Mouse (Mus musculus) liver, embryonic 13.5 days (tissue): ENCODE results near the gene Sbk1. TPM values are rescaled to one million over a fixed set of nuclear protein-coding genes. Genes with fewer than 3 reads are reported as not detected.
A peak's percentile ranks its signal among the peaks of the same experiment; 100 is the strongest.
"Not testable (repeated sequence)": the region's sequence is repeated elsewhere in the genome, so short reads cannot be mapped to it uniquely, and the experiment has no call there.

Experiments used
- ATAC-seq: fragments of 200-750 bp; cut with Nextera tagmentation; 2 replicates; pipeline ENCODE4 v1.8.0; 2017; ENCODE audit warnings: low read depth, mild to moderate bottlenecking, moderate number of reproducible peaks, moderate library complexity
- DNase-seq: peaks from one replicate; pipeline ENCODE4 v3.0.0; 2022
- H3K27ac ChIP-seq: fragments of 300-500 bp; sonication (generic); 2 replicates; pipeline ENCODE4 v1.5.1; 2015; ENCODE audit warnings: moderate library complexity, mild to moderate bottlenecking, inconsistent platforms
- H3K27me3 ChIP-seq: fragments of 300-500 bp; sonication (generic); 2 replicates; pipeline ENCODE4 v1.6.1; 2015; ENCODE audit warnings: mild to moderate bottlenecking, inconsistent platforms
- H3K36me3 ChIP-seq: fragments of 300-500 bp; sonication (generic); 2 replicates; pipeline ENCODE4 v1.6.1; 2015; ENCODE audit warnings: mild to moderate bottlenecking, inconsistent platforms
- H3K4me1 ChIP-seq: fragments of 300-500 bp; sonication (generic); replicated peaks from 2 replicates; pipeline ENCODE4 v1.6.1; 2015; ENCODE audit warnings: inconsistent platforms
- H3K4me2 ChIP-seq: fragments of 300-500 bp; sonication (generic); 2 replicates; pipeline ENCODE4 v1.6.1; 2015; ENCODE audit warnings: inconsistent platforms, mild to moderate bottlenecking, moderate library complexity
- H3K4me3 ChIP-seq: fragments of 300-500 bp; sonication (generic); replicated peaks from 2 replicates; pipeline ENCODE4 v1.5.1; 2015; ENCODE audit warnings: mild to moderate bottlenecking, inconsistent platforms
- H3K9ac ChIP-seq: fragments of 300-500 bp; sonication (generic); 2 replicates; pipeline ENCODE4 v1.6.1; 2015; ENCODE audit warnings: mild to moderate bottlenecking, inconsistent platforms
- H3K9me3 ChIP-seq: fragments of 300-500 bp; sonication (generic); replicated peaks from 2 replicates; pipeline ENCODE4 v1.6.1; 2016; ENCODE audit warnings: inconsistent platforms
- WGBS: fragments of 180-500 bp; shearing (Covaris S2); methylation state at CpG from one replicate; pipeline ENCODE4 v1.1.7; 2015; ENCODE audit not compliant: insufficient replicate concordance; 5-methylcytosine and 5-hydroxymethylcytosine counted together
- polyA plus RNA-seq: library from polyadenylated mRNA; unstranded; fragments of >200 nt; fragmentation: Nextera tagmentation; extraction: Ambion mirVana; gene quantifications from 2 replicates; pipeline ENCODE4 v1.2.1, GENCODE M21; 2015

Gene Sbk1
- polyA plus RNA-seq, 1 experiment from 2014 or later, result 1.3 TPM

DNA sequence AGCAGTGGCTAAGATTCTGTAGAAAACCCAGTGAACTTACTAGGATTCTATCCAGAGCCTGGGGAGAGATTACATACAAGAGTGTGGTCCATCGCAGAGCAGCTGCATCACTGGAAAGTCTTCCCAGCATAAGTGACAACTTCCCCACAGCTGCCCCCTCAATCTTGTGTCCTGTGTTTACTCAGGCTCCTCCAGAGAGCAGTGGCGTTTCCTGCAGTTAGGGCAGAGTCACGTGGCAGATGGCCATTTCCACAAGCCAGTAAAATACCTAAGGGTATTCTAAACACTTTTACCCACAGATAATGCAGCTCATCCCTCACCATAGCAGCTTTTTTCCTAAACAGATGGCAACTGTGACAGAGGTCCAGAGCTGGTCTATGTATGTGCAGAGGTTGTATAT is 52.4 kb downstream of the Sbk1 start:
- H3K4me2 ChIP-seq, result no peak overlapping the region

DNA sequence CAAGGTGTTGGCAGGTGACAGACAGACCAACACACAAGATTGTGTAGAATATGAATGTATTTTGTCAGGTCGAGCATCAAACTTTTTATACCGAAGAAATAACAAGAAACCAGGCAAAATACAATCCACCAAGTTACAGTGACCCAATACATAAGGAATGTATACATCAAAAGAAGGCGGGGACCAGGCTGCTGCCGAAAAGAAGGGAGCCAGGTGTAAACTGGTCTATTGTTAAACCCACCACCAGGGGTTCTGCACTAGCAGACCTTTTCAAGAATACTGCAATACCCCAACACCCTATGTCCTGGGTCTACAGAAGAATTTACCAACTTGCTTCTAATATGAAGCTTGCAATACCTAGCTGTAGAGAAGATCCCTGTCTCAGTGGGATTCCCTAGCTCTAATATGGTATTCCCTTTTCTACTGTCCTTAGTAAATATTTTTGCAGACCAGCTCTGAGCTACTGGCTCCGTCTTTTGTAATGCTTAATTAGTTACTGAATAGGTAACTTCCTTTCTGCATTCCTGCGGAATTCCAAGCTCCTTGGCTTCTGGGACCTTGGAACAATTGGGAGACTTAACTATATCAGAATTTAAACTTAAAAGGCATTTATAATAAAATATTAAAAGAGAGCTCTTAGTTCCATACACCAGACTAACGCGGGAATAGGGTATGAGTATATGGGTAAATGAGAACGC is 53.3 kb downstream of the Sbk1 start:
- H3K4me2 ChIP-seq, ATAC-seq, H3K36me3 ChIP-seq, H3K4me3 ChIP-seq, DNase-seq, H3K4me1 ChIP-seq, H3K9ac ChIP-seq, H3K27ac ChIP-seq, H3K9me3 ChIP-seq: not testable (repeated sequence)
- peaks cover 18% of the 10 kb centered on the region; the same call in 1 of the 2 replicates for H3K27me3 ChIP-seq
- WGBS, result 35% methylated on average over 9 of the region's 9 CpGs

More for the DNA sequence above, 52.4 kb downstream of the Sbk1 start:
- Histone ChIP-seq H3K9ac (no peak overlapping the region), H3K27me3 (peaks cover 18% of the 10 kb centered on the region; the same call in 1 of the 2 replicates), H3K4me3 (no peak overlapping the region), H3K4me1 (no peaks in the 10 kb centered on the region), H3K9me3 (no peaks in the 10 kb centered on the region), H3K27ac (no peak overlapping the region), H3K36me3 (no peaks in the 10 kb centered on the region)
- ATAC-seq, result no peak
- DNase-seq, result no peak
- 10% methylated on average over 3 of the region's 3 CpGs for WGBS

DNA sequence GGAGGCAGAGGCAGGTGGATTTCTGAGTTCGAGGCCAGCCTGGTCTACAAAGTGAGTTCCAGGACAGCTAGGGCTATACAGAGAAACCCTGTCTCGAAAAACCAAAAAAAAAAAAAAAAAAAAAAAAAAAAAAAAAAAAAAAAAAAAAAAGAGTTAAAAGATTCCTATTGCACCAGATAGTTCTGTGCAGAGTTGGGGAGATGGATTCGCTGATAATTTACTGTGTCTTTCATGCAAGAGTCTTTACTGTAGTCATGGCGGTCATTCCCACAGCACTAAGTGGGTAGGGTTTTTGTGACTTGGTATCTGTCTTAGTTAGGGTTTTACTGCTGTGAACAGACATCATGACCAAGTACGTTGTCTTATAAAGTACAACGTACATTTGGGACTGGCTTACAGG is 56.4 kb downstream of the Sbk1 start:
- not testable (repeated sequence) for H3K4me2 ChIP-seq, ATAC-seq, H3K4me3 ChIP-seq, H3K9me3 ChIP-seq, H3K27ac ChIP-seq, H3K9ac ChIP-seq, H3K36me3 ChIP-seq, H3K4me1 ChIP-seq, DNase-seq
- WGBS, result 79% methylated on average over 5 of the region's 6 CpGs
- peaks cover 18% of the 10 kb centered on the region; the same call in 1 of the 2 replicates for H3K27me3 ChIP-seq

DNA sequence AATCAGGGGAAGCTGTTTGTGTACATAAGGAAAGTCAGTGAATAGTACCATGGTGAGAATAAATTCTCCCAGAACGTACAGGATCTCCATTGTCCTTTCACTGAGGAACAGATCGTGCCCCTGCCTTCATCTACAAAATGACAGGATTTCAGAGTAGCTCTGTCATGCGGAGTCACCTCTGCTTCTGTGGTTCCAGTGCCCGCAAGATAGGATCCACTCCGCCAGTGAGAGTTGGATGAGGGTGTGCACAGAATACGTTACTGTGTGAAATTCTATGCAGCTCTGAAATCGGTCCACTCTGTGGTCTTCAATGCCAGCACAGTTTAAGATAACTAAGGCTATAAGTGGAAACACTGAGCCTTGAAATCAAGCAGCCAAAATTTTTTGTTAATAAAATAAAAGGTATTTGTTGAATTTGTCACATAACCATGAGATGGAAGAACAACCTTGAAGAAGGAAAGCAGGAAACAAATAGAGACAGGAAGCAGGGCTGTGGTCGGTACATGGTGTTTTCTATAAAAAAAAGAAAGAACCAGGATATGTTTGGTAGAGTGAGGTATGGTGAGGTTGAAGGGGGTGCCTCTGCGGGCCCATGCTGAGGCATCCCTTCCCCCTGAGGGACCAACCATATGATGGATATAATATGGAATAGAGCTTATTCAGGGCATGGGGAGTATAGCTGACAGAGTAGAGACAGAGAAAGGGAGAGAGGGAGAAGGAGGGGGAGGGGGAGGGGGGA is 57.7 kb downstream of the Sbk1 start:
- no peaks in the 10 kb centered on the region for H3K9me3 ChIP-seq
- H3K4me1 ChIP-seq, result no peaks in the 10 kb centered on the region
- peaks cover 9% of the 10 kb centered on the region; the same call in 1 of the 2 replicates for H3K27me3 ChIP-seq
- no peak overlapping the region for H3K4me2 ChIP-seq
- H3K27ac ChIP-seq, result no peak overlapping the region
- no peaks in the 10 kb centered on the region for H3K36me3 ChIP-seq
- no peak for DNase-seq
- H3K9ac ChIP-seq, result no peak overlapping the region
- WGBS, result 35% methylated on average over 9 of the region's 9 CpGs
- H3K4me3 ChIP-seq, result no peak overlapping the region
- no peak for ATAC-seq

DNA sequence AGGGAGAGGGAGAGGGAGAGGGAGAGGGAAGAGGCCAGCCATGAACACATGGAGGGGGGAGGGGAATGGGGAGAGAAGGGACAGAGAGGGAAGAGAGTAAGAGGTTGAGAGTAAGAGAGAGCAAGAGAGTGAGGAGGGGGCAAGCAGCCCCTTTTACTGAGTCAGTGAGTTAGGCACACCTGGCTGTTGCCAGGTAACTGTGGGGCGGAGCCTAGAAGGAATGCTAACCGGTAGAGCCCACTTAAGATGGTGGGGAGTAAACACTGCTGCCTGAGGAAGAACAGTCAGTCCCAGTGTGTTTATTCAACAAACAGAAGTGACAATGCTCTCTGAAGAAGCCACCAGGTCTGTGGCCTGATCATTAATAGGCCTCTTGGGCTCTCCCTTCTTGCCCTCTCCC is 58.3 kb downstream of the Sbk1 start:
- H3K4me1 ChIP-seq, result no peaks in the 10 kb centered on the region
- 39% methylated on average over 2 of the region's 2 CpGs for WGBS
- H3K4me3 ChIP-seq, result no peak overlapping the region
- H3K9ac ChIP-seq, result no peak overlapping the region
- ATAC-seq (no peak), DNase-seq (no peak)
- no peak overlapping the region for H3K4me2 ChIP-seq
- H3K9me3 ChIP-seq, result no peaks in the 10 kb centered on the region
- H3K27me3 ChIP-seq, result peaks cover 3% of the 10 kb centered on the region; the same call in 1 of the 2 replicates
- H3K27ac ChIP-seq, result no peak overlapping the region
- no peaks in the 10 kb centered on the region for H3K36me3 ChIP-seq

DNA sequence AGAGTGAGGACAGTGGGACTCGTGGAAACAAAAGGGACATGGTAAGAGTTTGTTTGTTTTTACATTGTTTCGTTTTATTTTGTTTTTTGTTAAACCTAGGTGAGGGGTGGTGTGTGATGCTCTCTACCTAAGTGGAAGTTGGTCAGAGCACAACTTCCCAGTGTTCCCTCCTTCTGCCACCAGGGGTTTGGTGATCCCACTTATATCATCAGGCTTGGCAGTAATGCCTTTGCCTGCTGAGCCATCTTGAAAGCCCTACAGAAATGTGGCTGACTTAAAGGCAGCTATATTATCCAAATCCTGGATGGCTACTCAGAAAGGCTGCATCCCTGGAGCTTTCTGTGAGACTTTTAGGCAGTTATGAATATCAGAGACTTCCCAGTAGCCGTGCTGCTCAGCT is 60.3 kb downstream of the Sbk1 start:
- 56% methylated on average over 3 of the region's 3 CpGs for WGBS
- Histone ChIP-seq H3K4me2 (no peak overlapping the region), H3K27ac (no peak overlapping the region), H3K4me1 (no peaks in the 10 kb centered on the region), H3K27me3 (no peaks in the 10 kb centered on the region), H3K4me3 (no peak overlapping the region), H3K36me3 (no peaks in the 10 kb centered on the region), H3K9ac (no peak overlapping the region), H3K9me3 (no peaks in the 10 kb centered on the region)
- no peak for ATAC-seq
- no peak for DNase-seq

DNA sequence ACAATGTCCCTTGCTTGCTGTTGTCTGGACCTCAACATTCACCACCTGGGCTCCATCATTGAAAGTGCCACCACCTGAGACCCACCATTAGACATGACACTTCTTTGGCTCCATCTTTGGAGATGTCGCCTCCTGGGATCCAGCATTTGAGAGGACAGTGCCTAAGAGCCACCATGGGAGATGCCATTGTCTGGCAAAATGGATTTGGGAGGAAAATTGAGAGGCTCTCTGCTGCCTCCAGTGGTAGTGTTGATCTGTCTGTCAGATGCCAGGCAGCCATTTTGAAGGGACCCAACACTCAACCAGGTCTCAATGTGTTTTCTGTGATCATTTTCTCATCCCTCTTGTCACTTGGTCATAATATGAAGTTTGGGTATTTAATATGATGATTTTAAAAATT is 63.1 kb downstream of the Sbk1 start:
- 0 out of 2 replicates have a peak, but pooled peaks cover 6% of the 10 kb centered on the region for H3K4me1 ChIP-seq
- H3K36me3 ChIP-seq, result no peaks in the 10 kb centered on the region
- H3K27me3 ChIP-seq, result no peaks in the 10 kb centered on the region
- no peak overlapping the region for H3K27ac ChIP-seq
- ATAC-seq, result no peak
- H3K9me3 ChIP-seq, result no peaks in the 10 kb centered on the region
- H3K4me3 ChIP-seq, result no peak overlapping the region
- DNase-seq, result no peak
- no peak overlapping the region for H3K9ac ChIP-seq
- 64% methylated on average over 1 of the region's 1 CpGs for WGBS
- H3K4me2 ChIP-seq, result no peak overlapping the region

DNA sequence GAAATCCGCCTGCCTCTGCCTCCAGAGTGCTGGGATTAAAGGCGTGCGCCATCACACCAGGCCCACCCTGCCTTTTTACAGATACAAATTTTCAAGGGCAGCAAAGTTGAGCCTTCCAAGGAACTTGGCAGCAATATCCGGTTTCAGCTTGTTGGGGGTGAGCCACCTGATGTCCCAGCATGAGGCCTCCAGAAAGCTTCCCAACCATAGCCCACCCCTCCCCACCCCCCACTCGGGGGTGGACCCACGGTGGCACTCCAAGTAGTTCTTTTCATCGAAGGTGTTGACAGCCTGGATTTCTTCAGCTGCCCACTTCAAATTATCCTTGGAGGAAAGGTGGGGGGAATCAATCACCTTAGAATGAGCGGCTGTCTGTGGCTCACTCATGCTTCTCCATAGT is 66.5 kb downstream of the Sbk1 start:
- Histone ChIP-seq H3K9me3 (no peaks in the 10 kb centered on the region), H3K9ac (no peak overlapping the region), H3K4me2 (no peak overlapping the region), H3K27me3 (no peaks in the 10 kb centered on the region), H3K4me1 (0 out of 2 replicates have a peak, but pooled peaks cover 9% of the 10 kb centered on the region), H3K4me3 (no peak overlapping the region), H3K36me3 (no peaks in the 10 kb centered on the region), H3K27ac (no peak overlapping the region)
- DNase-seq (no peak), ATAC-seq (no peak)
- 65% methylated on average over 8 of the region's 8 CpGs for whole genome bisulfite sequencing

DNA sequence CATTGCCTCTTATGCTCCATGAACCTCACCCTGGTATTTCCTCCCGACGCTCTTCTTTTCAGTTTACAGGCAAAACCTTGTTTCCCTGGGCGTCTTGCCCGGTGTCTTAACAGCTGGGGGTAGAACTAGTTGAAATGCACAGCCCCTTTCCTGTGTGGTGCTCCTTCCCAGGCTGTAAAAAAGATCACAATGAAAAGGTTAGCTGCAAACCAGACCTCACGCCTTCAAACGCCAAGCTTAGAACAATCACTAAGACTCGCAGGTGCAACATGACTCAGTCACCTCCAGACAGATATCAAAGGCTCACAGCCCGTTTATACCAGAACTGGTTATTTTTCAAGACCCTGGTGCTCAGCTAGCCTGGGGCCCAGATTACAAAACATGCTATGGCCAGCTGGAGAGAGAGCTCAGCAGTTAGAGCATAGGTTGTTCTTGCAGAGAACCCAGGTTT is 67.1 kb downstream of the Sbk1 start:
- peaks cover 1% of the 10 kb centered on the region; the same call in 1 of the 2 replicates for H3K27me3 ChIP-seq
- H3K4me2 ChIP-seq, result no peak overlapping the region
- 0 out of 2 replicates have a peak, but pooled peaks cover 9% of the 10 kb centered on the region for H3K4me1 ChIP-seq
- no peaks in the 10 kb centered on the region for H3K36me3 ChIP-seq
- H3K4me3 ChIP-seq, result no peak overlapping the region
- H3K9ac ChIP-seq, result no peak overlapping the region
- no peaks in the 10 kb centered on the region for H3K9me3 ChIP-seq
- no peak for DNase-seq
- WGBS, result 75% methylated on average over 8 of the region's 8 CpGs
- no peak for ATAC-seq
- no peak overlapping the region for H3K27ac ChIP-seq

DNA sequence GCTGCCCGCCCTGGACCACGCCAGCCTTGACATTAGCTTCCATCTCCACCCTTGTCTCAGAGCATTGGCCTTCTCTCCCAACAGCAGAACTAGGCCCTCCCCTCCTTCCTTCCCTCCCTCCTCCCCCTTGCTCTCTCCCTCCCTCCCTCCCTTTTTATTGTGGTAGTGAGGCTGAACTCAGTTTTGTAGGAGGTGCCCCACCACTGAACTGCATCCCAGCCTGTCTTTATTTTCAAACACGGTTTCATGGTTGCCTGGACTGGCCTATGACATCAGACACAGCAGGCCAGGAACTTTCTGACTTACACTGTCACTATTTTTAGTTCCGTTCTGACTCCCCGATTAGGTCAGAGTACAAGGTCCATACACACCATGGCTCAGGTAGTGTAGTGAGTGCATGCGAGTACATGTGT is 67.8 kb downstream of the Sbk1 start:
- Histone ChIP-seq H3K4me2 (no peak overlapping the region), H3K27me3 (peaks cover 4% of the 10 kb centered on the region; the same call in 1 of the 2 replicates), H3K9ac (no peak overlapping the region), H3K36me3 (no peaks in the 10 kb centered on the region), H3K27ac (no peak overlapping the region), H3K4me3 (no peak overlapping the region), H3K9me3 (no peaks in the 10 kb centered on the region), H3K4me1 (0 out of 2 replicates have a peak, but pooled peaks cover 9% of the 10 kb centered on the region)
- 55% methylated on average over 6 of the region's 6 CpGs for WGBS
- ATAC-seq, result peak; percentile 57; the same call in 1 of the 2 replicates
- no peak for DNase-seq

DNA sequence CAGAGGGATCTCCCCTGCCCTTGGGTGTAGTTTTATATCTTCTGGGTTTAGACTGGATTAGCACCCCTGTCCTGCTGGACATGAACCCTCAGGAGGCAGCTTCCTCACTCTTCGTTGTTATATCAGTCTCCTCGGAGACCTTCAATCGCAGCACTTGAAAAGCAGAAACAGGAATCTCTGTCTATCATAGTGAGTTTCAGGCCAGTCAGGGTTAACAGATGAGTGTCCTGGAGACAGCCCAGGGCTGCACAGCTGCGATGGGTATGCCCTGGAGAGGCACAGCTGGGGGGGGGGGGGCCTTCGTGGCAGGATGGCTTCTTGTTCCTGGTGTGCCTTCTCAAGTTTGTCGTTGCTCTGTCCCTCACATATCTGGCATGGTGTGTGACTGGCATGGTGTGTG is 68.5 kb downstream of the Sbk1 start:
- H3K27ac ChIP-seq, result no peak overlapping the region
- peaks cover 4% of the 10 kb centered on the region; the same call in 1 of the 2 replicates for H3K27me3 ChIP-seq
- no peaks in the 10 kb centered on the region for H3K36me3 ChIP-seq
- H3K9me3 ChIP-seq, result no peaks in the 10 kb centered on the region
- 0 out of 2 replicates have a peak, but pooled peaks cover 9% of the 10 kb centered on the region for H3K4me1 ChIP-seq
- H3K4me3 ChIP-seq, result no peak overlapping the region
- no peak overlapping the region for H3K9ac ChIP-seq
- 33% methylated on average over 6 of the region's 6 CpGs for WGBS
- DNase-seq (no peak), ATAC-seq (no peak)
- no peak overlapping the region for H3K4me2 ChIP-seq
